11 mouse cellular contexts compared by ENCODE assay signal in genomic region chr4:107250494-107250893, GRCm38 (mm10). TPM values are rescaled to one million over a fixed set of nuclear protein-coding genes. Genes with fewer than 3 reads are reported as not detected.
DNase-seq lines count a peak whose midpoint lies in the region; ATAC-seq lines count a peak whose summit lies in the region.
"Had no signal": no experiment of that assay in that cellular context is flagged by ENCODE, and none has a peak within 500 bp of the region (broad histone marks: within the 10 kb centered on the region; RNA-seq: fewer than 3 reads in every experiment).

No protein-coding gene starts in this region.

- ATAC-seq in hindbrain, embryonic 16.5 days = no peak

- 31% methylated on average over 4 of the region's 4 CpGs for WGBS in hindbrain, embryonic 10.5 days
- WGBS in hindbrain, embryonic 16.5 days = 18% methylated on average over 4 of the region's 4 CpGs

- intact Hi-C loops in left cerebral cortex, postnatal 14 days (cut with DNase I) = loop anchor here (2.0 to 5.0 kb wide), 3 partner anchors 62 to 98 kb away; partner anchors contain the start of genes Tceanc2, Tmem59 and Yipf1

- no peaks in the 10 kb centered on the region for H3K9me3 ChIP-seq in hindbrain, embryonic 10.5 days
- no peaks in the 10 kb centered on the region for H3K9me3 ChIP-seq in hindbrain, embryonic 16.5 days (ENCODE audit: control insufficient read depth, low read length)
- H3K9me3 ChIP-seq: embryonic facial prominence, embryonic 13.5 days; liver, embryonic 15.5 days had no signal

- no peak overlapping the region for H3K4me3 ChIP-seq in hindbrain, embryonic 10.5 days
- H3K4me3 ChIP-seq in hindbrain, embryonic 16.5 days (ENCODE audit: low read length) = no peak overlapping the region
- H3K4me3 ChIP-seq: embryonic facial prominence, embryonic 13.5 days; liver, embryonic 15.5 days had no signal

- no peak overlapping the region for H3K27ac ChIP-seq in hindbrain, embryonic 10.5 days
- H3K27ac ChIP-seq in hindbrain, embryonic 16.5 days (ENCODE audit: low read depth, low read length) = no peak overlapping the region
- H3K27ac ChIP-seq: embryonic facial prominence, embryonic 13.5 days; liver, embryonic 15.5 days had no signal

- H3K9ac ChIP-seq in hindbrain, embryonic 16.5 days (ENCODE audit: low read depth, low read length) = no peak overlapping the region
- H3K9ac ChIP-seq: embryonic facial prominence, embryonic 13.5 days; liver, embryonic 15.5 days had no signal

- H3K4me1 ChIP-seq in hindbrain, embryonic 10.5 days (replicated peaks) = peaks cover 47% of the 10 kb centered on the region
- peaks cover 19% of the 10 kb centered on the region for H3K4me1 ChIP-seq in hindbrain, embryonic 16.5 days (ENCODE audit: control insufficient read depth, insufficient read depth, low read depth, low read length)

- H3K4me2 ChIP-seq in hindbrain, embryonic 16.5 days (ENCODE audit: low read length) = no peak overlapping the region

- DNase-seq in hindbrain, embryonic 10.5 days (ENCODE audit: low spot score) = peak; percentile 26
- peak; percentile 50 for DNase-seq in A20 (ENCODE audit: low read depth, low spot score)
- DNase-seq in T-cell, adult 2 months (ENCODE audit: low spot score) = peak; percentile 45
- peak; percentile 82 for DNase-seq in embryo, embryonic 10.5 days (ENCODE audit: low spot score)
- peak; percentile 55 to 70 for DNase-seq in left cerebral cortex, postnatal 14 days (ENCODE audit: low spot score in 2 of 2)
- peak; percentile 22 for DNase-seq in right cerebral cortex, postnatal 4 days
- DNase-seq in gastrocnemius, postnatal 4 days (ENCODE audit: low spot score in 2 of 2) = no peak

- no peaks in the 10 kb centered on the region for H3K27me3 ChIP-seq in hindbrain, embryonic 10.5 days (ENCODE audit: insufficient read depth, poor library complexity, severe bottlenecking)
- H3K27me3 ChIP-seq in hindbrain, embryonic 16.5 days (replicated peaks; ENCODE audit: control insufficient read depth, insufficient read depth, low read length) = no peaks in the 10 kb centered on the region
- H3K27me3 ChIP-seq: embryonic facial prominence, embryonic 13.5 days had no signal

- H3K36me3 ChIP-seq in hindbrain, embryonic 10.5 days = peaks cover 13% of the 10 kb centered on the region
- H3K36me3 ChIP-seq in hindbrain, embryonic 16.5 days (ENCODE audit: control insufficient read depth, insufficient read depth, low read length) = no peaks in the 10 kb centered on the region
- H3K36me3 ChIP-seq: liver, embryonic 15.5 days had no signal

RNA-seq across cellular contexts. Expression of gene Lrrc42, which starts 2.8 kb away (rescaled TPM):
- polyA plus RNA-seq in hindbrain, embryonic 10.5 days (2016; fragmentation: Nextera tagmentation; extraction: Ambion mirVana) = 76.5 and 83.5 TPM in 2 replicates
- 52.1 and 54.7 TPM in 2 replicates for polyA plus RNA-seq in hindbrain, embryonic 16.5 days (2015; fragmentation: Nextera tagmentation; extraction: Ambion mirVana)
- total RNA-seq in left cerebral cortex, postnatal 14 days (2021) = 10 to 100 TPM; 34.0 to 37.9 TPM
- total RNA-seq in gastrocnemius, postnatal 4 days (2021) = 10 to 100 TPM; 25.2 to 26.5 TPM

RNA-seq across cellular contexts. Expression of gene Hspb11, which starts 2.9 kb away (rescaled TPM):
- polyA plus RNA-seq in hindbrain, embryonic 10.5 days (2016; fragmentation: Nextera tagmentation; extraction: Ambion mirVana) = 24.5 and 36.3 TPM in 2 replicates
- polyA plus RNA-seq in hindbrain, embryonic 16.5 days (2015; fragmentation: Nextera tagmentation; extraction: Ambion mirVana) = 31.1 and 36.8 TPM in 2 replicates
- 10 to 100 TPM; 21.5 to 22.1 TPM for total RNA-seq in left cerebral cortex, postnatal 14 days (2021)
- 10 to 100 TPM; 27.3 to 28.9 TPM for total RNA-seq in gastrocnemius, postnatal 4 days (2021)

RNA-seq across cellular contexts. Expression of gene Ldlrad1, which starts 41.5 kb away (rescaled TPM):
- not detected in 2 replicates for polyA plus RNA-seq in hindbrain, embryonic 10.5 days (2016; fragmentation: Nextera tagmentation; extraction: Ambion mirVana)
- polyA plus RNA-seq in hindbrain, embryonic 16.5 days (2015; fragmentation: Nextera tagmentation; extraction: Ambion mirVana) = not detected in 2 replicates
- total RNA-seq in left cerebral cortex, postnatal 14 days (2021) = under 1 TPM in 1 of 2 experiments, not detected in 1; 0.33 TPM
- total RNA-seq in gastrocnemius, postnatal 4 days (2021) = under 1 TPM in 1 of 2 experiments, not detected in 1; 0.34 TPM
- polyA plus RNA-seq: embryonic facial prominence, embryonic 13.5 days; liver, embryonic 15.5 days; stomach, embryonic 16.5 days had no signal

RNA-seq across cellular contexts. Expression of gene Dio1, which starts 56.5 kb away (rescaled TPM):
- polyA plus RNA-seq in hindbrain, embryonic 10.5 days (2016; fragmentation: Nextera tagmentation; extraction: Ambion mirVana) = not detected in 2 replicates
- not detected in 2 replicates for polyA plus RNA-seq in hindbrain, embryonic 16.5 days (2015; fragmentation: Nextera tagmentation; extraction: Ambion mirVana)
- not detected for total RNA-seq in left cerebral cortex, postnatal 14 days (2021)
- total RNA-seq in gastrocnemius, postnatal 4 days (2021) = not detected
- polyA plus RNA-seq: embryonic facial prominence, embryonic 13.5 days; liver, embryonic 15.5 days had no signal

Comparison
In these comparisons a context has a peak if more than half of its experiments do, and no peak if none do; other contexts are left out.
1. DNase-seq: peak in hindbrain, embryonic 10.5 days (single experiment), A20 (single experiment), T-cell, adult 2 months (single experiment), embryo, embryonic 10.5 days (single experiment), left cerebral cortex, postnatal 14 days (2 of 2) and right cerebral cortex, postnatal 4 days (single experiment); none in gastrocnemius, postnatal 4 days (0 of 2).